Mouse (Mus musculus): ENCODE results near the gene Eef1g. TPM values are rescaled to one million over a fixed set of nuclear protein-coding genes. Genes with fewer than 3 reads are reported as not detected.

Gene Eef1g
- polyA plus RNA-seq, 1 experiment from 2014 or later, result 419 TPM

DNA sequence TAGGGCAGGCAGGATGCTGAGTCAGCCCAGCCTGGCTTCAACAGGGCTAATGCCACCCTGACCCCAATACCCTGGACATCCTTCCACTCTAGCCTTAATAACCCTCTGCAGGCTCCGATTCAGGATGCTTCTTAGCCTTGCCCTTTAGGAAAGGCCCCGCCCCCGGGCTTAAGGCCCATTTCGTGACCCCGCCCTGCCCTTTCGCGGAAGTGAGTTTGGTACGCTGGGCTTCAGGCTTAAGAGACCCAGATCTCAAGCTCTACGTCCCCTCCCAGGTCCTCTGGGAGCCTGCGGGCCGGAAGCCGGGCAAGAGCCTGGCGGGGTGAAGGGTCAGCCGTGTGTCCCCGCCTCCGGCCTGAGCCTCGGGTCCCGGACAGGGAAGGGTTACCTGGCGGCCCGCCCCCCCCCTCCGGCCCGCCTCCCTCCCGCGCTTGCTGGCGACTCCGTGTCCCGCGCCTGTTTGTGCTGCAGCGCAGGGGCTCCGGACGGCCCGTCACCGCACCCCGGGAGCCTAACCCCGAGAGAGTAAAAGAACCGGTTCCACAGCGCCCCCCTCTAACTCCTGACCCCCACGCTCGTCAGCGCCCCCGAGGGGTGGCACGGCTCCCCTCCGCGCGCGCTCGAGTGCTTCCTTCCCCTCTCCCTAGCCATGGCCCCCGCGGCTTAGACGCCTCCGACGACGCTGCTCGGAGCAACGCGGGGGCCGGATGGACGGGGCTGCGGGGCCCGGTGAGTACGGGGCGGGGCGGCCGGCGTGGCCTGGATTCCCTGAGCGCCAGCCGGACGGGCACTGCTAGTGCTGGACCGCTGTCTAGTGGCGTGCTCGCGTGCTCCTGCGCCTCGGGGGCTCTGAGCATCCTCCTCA, 37.4 kb upstream of the Eef1g start, which contains the start of the genes Rom1 and Eml3:
TSS of gene Rom1 (minus strand) at position 133 of the 865 bp plus-strand sequence.
TSS of gene Eml3 (plus strand) at position 329 of the 865 bp plus-strand sequence.
- no peak for TF ChIP-seq CTCF (IDR thresholded peaks at IDR 0.05)
- no peaks in the 10 kb centered on the region for H3K27me3 ChIP-seq
- in situ Hi-C loops (cut with MboI; ENCODE audit: low pct_unique_long_range_greater_than_20kb), result no loop called here
- DNase-seq (ENCODE audit: low read depth, low spot score) (no peak), ATAC-seq (peak; percentile 70)
- ChIA-PET CTCF (interaction anchor here (0.9 to 1.0 kb wide), 2 partner anchors 8 to 42 kb away, joined by 3 read pairs; no protein-coding TSS in a partner anchor), POLR2A (interaction anchor here (1.3 to 3.2 kb wide), 2 partner anchors 12 to 49 kb away, joined by 3 to 16 read pairs; partner anchors contain the start of genes Mta2 and Uqcc3)

DNA sequence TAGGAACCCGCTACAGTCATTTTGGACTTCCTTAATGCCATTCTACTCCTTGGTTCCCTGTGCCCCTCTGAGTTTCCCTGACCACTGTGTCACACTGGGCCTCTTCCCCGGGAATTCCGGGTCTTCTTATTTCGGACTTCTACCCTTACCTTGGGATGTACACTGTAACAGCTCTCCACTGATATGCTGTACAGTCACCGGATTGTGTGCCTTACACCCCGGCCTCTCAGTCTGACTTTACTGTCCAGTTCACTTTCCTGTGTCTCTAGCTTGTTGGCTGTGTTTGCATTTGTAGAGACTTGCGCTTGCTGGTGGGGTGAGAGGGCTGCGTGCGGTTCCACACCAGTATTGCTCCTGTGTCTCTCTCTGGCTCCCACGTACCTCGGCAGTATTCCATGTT, 36.7 kb upstream of the Eef1g start:
- no peak for DNase-seq (ENCODE audit: low read depth, low spot score)
- in situ Hi-C loops (cut with MboI; ENCODE audit: low pct_unique_long_range_greater_than_20kb), result no loop called here
- no peaks in the 10 kb centered on the region for H3K27me3 ChIP-seq
- ATAC-seq, result peak; percentile 9
- no peak for TF ChIP-seq CTCF (IDR thresholded peaks at IDR 0.05)
- ChIA-PET CTCF (interaction anchor here (0.9 to 1.0 kb wide), 2 partner anchors 8 to 42 kb away, joined by 3 read pairs; no protein-coding TSS in a partner anchor), POLR2A (interaction anchor here (0.6 to 3.2 kb wide), 5 partner anchors 8 to 175 kb away, joined by 3 to 16 read pairs (median 3); partner anchors contain the start of genes Mta2 and Uqcc3)

DNA sequence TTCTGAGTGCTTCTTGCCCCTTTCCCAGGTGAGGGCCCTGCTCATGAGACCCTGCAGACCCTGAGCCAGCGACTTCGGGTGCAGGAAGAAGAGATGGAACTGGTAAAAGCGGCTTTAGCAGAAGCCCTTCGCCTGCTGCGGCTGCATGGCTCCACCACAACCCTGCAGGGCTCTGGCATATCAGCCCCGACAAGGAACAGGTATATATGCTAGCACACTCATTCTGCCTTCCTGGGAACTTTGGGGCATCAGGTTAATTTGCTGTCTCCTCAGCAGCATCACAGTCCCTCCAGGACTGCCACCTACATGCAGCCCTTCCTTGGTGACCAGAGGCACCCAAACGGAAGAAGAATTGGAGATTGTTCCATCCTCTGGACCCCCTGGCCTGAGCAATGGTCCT, 36.1 kb upstream of the Eef1g start:
- H3K27me3 ChIP-seq, result no peaks in the 10 kb centered on the region
- ChIA-PET POLR2A (interaction anchor here (0.6 to 3.2 kb wide), 4 partner anchors 9 to 175 kb away, joined by 3 to 16 read pairs (median 4); partner anchors contain the start of gene Mta2), CTCF (interaction anchor here (0.9 to 1.0 kb wide), 2 partner anchors 9 to 43 kb away, joined by 3 read pairs; no protein-coding TSS in a partner anchor)
- ATAC-seq (no peak), DNase-seq (ENCODE audit: low read depth, low spot score) (no peak)
- in situ Hi-C loops (cut with MboI; ENCODE audit: low pct_unique_long_range_greater_than_20kb), result no loop called here
- TF ChIP-seq CTCF (IDR thresholded peaks at IDR 0.05), result no peak

DNA sequence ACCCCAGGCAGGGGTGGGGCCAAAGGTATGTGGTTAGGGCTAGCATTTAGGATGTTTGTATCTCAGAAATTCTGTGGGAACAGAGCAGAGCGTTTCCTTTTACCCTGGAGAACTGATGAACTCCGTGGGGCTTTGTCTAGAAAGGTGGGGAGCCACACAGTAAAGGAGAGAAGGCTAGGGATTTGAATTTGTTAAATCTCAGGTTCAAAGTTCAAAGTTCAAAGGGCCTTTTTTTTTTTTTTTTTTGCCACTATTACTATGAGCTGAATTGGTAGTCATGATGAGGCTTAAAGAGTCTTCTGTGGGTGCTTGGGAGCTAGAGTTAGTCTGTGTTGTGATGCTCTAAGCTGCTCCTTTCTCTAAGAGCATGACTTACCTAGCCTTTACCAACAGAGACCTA, 30.1 kb upstream of the Eef1g start:
- in situ Hi-C loops (cut with MboI; ENCODE audit: low pct_unique_long_range_greater_than_20kb), result no loop called here
- CTCF ChIA-PET, result no interaction called here
- DNase-seq (ENCODE audit: low read depth, low spot score) (no peak), ATAC-seq (no peak)
- POLR2A ChIA-PET, result interaction anchor here (0.7 kb wide), 2 partner anchors 102 to 371 kb away, joined by 3 to 6 read pairs; no protein-coding TSS in a partner anchor
- H3K27me3 ChIP-seq, result no peaks in the 10 kb centered on the region
- TF ChIP-seq CTCF (IDR thresholded peaks at IDR 0.05), result no peak

DNA sequence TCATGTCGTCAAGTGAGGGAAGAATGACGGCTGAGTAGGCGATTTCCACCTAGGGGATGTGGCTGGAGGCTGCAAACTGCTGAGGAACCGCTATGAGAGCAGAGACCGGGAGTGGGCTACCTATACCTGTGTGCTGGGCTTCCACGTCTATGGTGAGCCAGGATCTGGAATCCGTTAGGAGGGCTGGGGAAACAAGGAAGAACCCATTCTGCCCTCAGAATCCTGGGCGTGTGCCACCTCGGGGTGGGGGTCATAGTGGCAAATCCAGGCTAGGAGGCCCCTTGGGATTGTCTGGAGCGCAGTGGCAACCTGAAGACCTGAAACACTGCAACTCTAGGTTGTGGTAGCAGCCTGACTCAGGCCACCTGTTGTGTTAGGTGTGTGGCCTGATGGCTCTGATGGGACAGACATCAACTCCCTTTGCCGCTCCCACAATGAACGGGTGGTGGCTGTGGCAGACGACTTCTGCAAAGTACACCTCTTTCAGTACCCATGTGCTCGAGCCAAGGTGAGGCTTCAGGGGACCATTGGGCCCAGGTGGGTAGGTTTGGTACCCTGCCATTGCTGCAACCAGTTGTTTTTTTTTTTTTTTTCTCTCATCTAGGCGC, 26.2 kb upstream of the Eef1g start:
- DNase-seq (ENCODE audit: low read depth, low spot score) (no peak), ATAC-seq (no peak)
- in situ Hi-C loops (cut with MboI; ENCODE audit: low pct_unique_long_range_greater_than_20kb), result no loop called here
- no peak for TF ChIP-seq CTCF (IDR thresholded peaks at IDR 0.05)
- H3K27me3 ChIP-seq, result no peaks in the 10 kb centered on the region
- POLR2A ChIA-PET, result interaction anchor here (1.0 to 2.0 kb wide), 3 partner anchors 9 to 30 kb away, joined by 3 to 16 read pairs (median 6); no protein-coding TSS in a partner anchor
- CTCF ChIA-PET, result interaction anchor here (1.3 kb wide), 1 partner anchor 13 kb away, joined by 4 read pairs; the partner anchor contains the start of gene Tut1

DNA sequence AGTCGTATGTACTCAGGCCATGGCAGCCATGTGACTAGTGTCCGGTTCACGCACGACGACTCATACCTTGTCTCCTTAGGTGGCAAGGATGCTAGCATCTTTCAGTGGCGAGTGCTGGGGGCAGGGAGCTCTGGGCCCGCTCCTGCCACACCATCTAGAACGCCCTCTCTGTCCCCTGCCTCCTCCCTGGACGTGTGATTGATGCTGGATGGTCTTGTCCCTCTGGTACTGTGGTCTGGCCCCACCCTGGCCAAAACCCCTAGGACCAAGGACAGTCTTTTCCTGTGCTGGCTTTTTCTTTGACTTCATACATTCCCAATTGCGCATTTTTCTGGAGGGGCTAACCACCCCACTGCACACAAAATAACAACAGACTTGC, 25.7 kb upstream of the Eef1g start:
- in situ Hi-C loops (cut with MboI; ENCODE audit: low pct_unique_long_range_greater_than_20kb), result no loop called here
- DNase-seq (ENCODE audit: low read depth, low spot score) (no peak), ATAC-seq (no peak)
- no peak for TF ChIP-seq CTCF (IDR thresholded peaks at IDR 0.05)
- ChIA-PET POLR2A (interaction anchor here (1.0 to 2.0 kb wide), 4 partner anchors 10 to 30 kb away, joined by 3 to 16 read pairs (median 6); no protein-coding TSS in a partner anchor), CTCF (interaction anchor here (0.9 to 1.3 kb wide), 2 partner anchors 12 to 53 kb away, joined by 3 to 4 read pairs; partner anchors contain the start of gene Tut1)
- H3K27me3 ChIP-seq, result no peaks in the 10 kb centered on the region

DNA sequence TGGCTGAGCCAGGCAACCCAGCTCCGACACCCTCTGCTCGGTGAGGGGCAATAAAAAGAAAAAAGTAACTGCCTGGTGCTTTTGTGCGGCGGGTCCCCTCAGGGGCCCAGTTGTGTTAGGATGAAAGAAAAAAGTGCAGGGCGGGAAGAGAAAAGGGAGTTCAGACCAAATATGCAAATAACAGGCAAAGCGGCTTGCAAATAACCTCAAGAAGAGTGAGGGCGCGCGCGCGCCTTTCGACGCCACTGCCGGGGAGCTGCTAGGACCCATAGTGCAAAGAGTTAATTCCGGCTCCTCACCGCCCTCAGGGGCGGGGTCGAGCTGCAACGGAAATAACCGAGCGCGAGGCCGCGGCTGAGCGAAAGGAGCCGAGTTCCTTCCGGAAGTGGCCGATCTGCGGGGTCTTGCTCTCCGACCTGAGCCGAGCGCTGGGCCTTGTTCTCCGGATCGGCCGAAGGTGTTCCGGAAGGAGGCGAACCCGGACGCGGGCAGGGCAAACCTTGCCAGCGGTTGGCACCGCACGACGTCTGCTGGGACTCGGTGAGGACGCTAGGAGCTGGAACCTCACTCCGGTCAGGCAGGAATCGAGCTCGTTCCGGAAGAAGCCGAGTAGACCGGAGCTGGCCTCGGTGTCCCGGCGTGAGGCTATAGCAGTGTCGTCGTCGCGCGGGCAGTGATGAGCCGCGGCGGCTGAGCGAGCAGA, 25.2 kb upstream of the Eef1g start, which contains the start of gene Mta2:
TSS of gene Mta2 (plus strand) at position 361 of the 703 bp plus-strand sequence.
- no peak for TF ChIP-seq CTCF (IDR thresholded peaks at IDR 0.05)
- ChIA-PET POLR2A (interaction anchor here (0.6 to 2.0 kb wide), 5 partner anchors 9 to 1157 kb away, joined by 3 to 16 read pairs (median 6); no protein-coding TSS in a partner anchor), CTCF (interaction anchor here (0.9 to 1.3 kb wide), 2 partner anchors 12 to 54 kb away, joined by 3 to 4 read pairs; partner anchors contain the start of gene Tut1)
- ATAC-seq (peak; percentile 90), DNase-seq (ENCODE audit: low read depth, low spot score) (peak; percentile 89)
- H3K27me3 ChIP-seq, result no peaks in the 10 kb centered on the region
- in situ Hi-C loops (cut with MboI; ENCODE audit: low pct_unique_long_range_greater_than_20kb), result no loop called here

DNA sequence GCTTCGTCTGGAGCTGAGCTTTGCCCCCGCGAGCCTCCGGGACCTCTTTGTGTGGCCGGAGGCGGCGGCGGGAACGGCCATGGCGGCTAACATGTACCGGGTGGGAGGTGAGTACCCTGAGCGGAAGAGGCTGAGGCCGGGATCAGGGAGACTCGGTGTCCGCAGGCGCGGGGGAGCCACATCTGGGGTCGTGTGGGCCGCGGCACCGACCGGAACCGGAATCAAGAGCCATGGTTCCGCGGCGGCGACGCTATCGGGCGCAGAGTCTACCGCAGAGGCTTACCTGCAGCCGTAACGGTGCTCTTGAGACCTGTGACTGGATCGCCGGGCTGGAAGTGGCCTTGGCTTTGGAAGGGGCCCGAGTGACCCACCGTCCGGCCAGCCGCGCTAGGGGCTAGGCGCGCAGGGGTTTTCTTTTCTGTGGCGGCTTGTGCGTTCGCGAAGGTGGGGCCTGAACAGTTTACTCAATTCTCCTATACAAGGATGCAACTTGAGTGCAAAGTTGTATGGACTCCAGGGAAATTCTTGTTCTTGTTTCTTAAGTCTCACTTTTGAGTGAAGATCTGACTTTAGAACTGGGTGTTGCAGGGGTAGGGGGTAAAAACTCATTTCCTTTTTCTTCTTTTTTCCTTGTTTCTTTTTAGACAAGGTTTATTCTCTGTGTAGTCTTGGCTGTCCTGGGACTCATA, 24.4 kb upstream of the Eef1g start:
- TF ChIP-seq CTCF (IDR thresholded peaks at IDR 0.05), result no peak
- ATAC-seq, result peak; percentile 40
- POLR2A ChIA-PET, result interaction anchor here (1.6 to 2.0 kb wide), 2 partner anchors 9 to 11 kb away, joined by 6 to 16 read pairs; no protein-coding TSS in a partner anchor
- CTCF ChIA-PET, result interaction anchor here (1.2 to 1.3 kb wide), 2 partner anchors 11 kb away, joined by 4 to 5 read pairs; partner anchors contain the start of gene Tut1
- DNase-seq (ENCODE audit: low read depth, low spot score), result no peak
- no peaks in the 10 kb centered on the region for H3K27me3 ChIP-seq
- in situ Hi-C loops (cut with MboI; ENCODE audit: low pct_unique_long_range_greater_than_20kb), result no loop called here

DNA sequence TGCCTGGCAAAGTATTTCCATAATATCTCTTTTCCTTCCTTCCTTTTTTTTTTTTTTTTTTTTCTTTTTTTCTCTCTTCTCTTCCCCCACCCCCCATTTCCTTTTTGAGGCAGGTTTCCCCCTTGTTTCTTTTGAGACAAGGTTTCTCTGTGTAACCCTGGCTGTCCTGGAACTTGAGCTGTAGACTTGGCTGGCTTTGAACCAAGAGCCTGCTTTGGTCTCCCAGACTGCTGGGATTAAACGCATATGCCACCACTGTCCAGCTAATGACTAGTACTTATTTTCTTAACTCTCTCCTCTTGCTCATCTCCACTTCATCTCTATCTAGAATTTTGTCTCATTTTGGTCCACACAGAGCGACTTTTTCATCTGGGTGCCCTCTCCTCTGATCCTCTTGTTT, 23.8 kb upstream of the Eef1g start:
- in situ Hi-C loops (cut with MboI; ENCODE audit: low pct_unique_long_range_greater_than_20kb), result no loop called here
- TF ChIP-seq CTCF (IDR thresholded peaks at IDR 0.05), result no peak
- POLR2A ChIA-PET, result interaction anchor here (0.6 to 0.8 kb wide), 4 partner anchors 19 to 115 kb away, joined by 4 to 8 read pairs (median 6); no protein-coding TSS in a partner anchor
- ATAC-seq, result no peak
- CTCF ChIA-PET, result interaction anchor here (1.0 to 1.2 kb wide), 2 partner anchors 8 to 10 kb away, joined by 3 to 5 read pairs; partner anchors contain the start of gene Tut1
- H3K27me3 ChIP-seq, result no peaks in the 10 kb centered on the region
- no peak for DNase-seq (ENCODE audit: low read depth, low spot score)
